Mouse (Mus musculus) left cerebral cortex, postnatal 36 days (tissue): Measurements from ENCODE around the gene Evi2b. TPM values are rescaled to one million over a fixed set of nuclear protein-coding genes. Genes with fewer than 3 reads are reported as not detected.

Experiments
- DNase-seq, 2 experiments: peaks; one replicate each; pipeline ENCODE4 v3.0.0; 2021 to 2022; ENCODE audit warnings: low spot score in 2 of 2, mixed read lengths in 1 of 2
- intact Hi-C: fragments of 180-260 bp; cut with DNase I; formaldehyde crosslinking; loops from one replicate; pipeline ENCODE4 v1.15.1; 2025
- total RNA-seq, 2 experiments: library from RNA; stranded (reverse); gene quantifications; 2 replicates each; pipeline ENCODE4 v1.2.3; 2021

Gene Evi2b
- total RNA-seq, 2 experiments from 2014 or later = 0.32 to 0.63 TPM

DNA sequence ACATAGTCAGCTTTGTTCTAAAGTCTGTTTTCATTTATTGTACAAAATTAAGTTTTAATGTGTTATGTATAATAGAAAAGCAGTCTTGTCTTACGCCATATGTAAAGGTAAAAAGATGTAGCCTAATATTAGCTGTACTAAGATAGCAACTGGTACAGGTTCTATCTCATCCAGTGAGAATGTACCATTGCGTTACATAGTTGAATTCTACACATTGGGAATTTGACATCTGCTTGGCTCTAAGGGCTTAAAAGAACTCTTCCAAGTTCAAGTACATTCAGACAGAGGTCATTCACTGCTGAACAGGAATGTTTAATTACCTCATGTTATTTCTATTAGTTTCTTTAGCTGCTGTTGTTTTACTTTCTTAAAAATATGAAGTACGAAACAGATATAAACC is 3.0 kb upstream of the Evi2b start:
- intact Hi-C loops = no loop called here
- no peak for DNase-seq

DNA sequence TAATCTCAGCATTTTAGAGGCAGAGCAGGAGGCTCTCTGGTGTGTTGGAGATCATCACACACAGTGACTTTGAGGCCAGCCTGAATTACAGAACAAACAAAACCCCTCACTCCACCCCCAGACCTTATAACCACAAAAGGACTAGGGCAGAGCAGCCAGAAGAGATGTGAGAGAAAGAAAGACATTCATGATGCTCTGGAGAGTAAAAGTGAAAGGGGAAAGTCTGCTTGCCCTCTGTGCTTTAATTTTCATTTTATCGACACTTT is 681 bp upstream of the Evi2b start:
- intact Hi-C loops = no loop called here

DNA sequence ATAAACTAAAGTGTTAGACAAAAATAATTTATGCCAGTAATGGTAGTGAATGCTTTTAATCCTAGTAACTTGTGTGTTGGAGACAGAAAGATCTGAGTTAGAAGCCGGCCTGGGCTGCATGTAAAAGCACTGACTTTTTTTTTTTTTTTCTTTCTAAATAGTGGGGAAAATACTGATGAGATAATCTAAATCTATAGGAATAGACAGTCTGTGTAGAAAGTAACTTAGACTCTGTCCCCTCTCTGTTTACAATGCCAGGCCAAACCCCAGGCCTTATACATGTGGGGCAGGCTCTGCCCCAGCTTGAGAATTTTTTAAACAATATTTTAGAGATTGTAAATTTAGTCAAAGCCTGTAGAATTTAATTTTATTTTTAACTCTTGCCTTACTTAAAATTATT is 618 bp downstream of the Evi2b start:
- DNase-seq = no peak
- intact Hi-C loops = no loop called here

More for the DNA sequence above, 681 bp upstream of the Evi2b start:
- no peak for DNase-seq

DNA sequence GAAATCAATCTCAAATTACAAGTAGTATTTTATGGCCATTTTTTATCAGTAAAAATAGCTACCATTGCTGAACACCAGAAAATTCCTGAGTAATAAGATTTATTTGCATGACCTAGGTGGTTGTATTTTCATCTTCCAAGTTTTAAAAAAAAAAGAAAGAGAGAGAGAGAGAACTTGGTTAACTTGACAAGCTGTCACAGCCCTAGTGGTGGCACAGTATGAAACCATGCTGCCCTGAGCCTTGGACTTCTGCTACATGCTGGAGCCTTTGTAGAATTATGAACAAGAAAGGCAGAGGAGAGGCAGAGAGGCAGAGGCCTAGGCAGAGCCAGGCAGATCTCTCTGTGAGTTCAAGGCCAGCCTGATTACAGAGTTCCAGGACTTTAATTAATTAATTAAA is 1.6 kb downstream of the Evi2b start:
- intact Hi-C loops = no loop called here
- DNase-seq = no peak

DNA sequence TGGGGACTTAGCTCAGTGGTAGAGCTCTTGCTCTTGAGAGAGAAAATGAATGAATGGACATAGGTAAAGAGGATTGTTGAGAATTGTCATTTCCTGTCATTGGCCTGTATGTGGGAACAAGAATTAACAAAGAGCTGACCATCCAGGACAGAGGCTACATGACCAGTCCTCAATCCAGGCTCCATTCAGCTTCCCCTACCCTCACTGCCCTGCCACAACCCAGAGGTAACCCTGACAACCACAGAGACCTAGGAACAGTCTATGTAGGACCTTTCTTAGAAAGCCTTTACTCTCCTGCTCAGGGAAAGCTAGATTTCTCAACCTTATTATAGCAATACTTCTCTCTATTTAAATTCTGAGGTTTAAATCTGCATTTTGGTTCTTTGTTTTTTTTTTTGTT is 2.8 kb downstream of the Evi2b start:
- intact Hi-C loops = no loop called here
- no peak for DNase-seq

DNA sequence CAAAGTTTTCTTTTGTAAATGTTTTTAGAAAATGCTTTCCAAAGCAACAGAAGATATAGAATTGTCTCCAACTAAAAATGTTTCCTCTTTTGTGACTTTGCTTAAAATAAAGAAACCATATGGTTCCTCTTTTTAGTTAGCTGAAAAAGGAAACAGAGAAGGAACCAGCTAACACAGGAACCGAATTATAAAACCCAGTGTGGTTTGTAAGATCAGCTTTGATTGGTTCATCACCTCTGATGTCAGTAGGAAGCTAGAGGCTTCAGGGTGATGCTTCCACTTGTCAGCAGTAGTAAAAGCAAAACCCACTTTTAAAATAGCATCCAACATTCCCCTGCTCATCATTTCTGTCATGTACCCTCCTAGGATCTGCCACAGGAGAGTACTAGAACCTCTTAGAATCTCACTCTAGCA is 3.7 kb downstream of the Evi2b start:
- intact Hi-C loops = no loop called here
- peak in 1 of 2 experiments; percentile 20 for DNase-seq

DNA sequence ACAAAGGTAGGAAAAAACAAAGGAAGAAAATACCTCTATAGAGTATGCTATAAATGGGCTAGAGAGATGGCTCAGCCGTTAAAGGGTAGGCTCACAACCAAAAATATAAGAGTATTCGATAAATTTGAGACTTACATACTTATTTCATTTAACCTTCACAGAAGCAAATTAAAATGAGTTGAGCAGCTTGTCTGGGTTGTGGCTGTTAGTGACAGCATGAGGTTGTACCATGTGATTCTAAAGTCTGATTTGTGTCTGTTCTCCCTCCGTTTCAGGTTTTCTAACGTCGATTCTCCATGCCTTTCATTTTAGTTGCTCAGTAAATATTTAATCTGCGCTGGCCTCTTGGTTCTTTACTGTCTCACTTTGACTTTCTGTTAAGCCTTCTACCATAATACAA is 4.3 kb downstream of the Evi2b start:
- DNase-seq = no peak
- intact Hi-C loops = no loop called here

DNA sequence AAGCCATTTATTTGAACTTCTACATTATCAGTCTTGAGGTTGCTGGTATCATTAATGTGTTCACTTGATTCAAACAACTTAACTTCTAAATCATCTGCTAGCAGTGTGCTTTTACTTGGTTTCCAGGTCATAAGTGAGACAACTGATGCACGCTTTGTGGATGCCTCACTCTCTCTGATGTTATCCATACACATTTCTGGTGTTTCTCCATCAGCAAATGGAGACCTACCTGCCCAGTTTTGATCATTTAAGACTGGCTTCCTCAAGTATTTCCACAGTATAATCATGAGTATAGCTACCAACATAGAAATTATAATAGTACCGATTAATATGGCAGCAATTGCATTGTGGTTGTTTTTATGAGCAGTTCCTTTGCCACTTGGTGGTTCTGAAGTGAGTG is 7.8 kb downstream of the Evi2b start:
- intact Hi-C loops = no loop called here
- DNase-seq = no peak

DNA sequence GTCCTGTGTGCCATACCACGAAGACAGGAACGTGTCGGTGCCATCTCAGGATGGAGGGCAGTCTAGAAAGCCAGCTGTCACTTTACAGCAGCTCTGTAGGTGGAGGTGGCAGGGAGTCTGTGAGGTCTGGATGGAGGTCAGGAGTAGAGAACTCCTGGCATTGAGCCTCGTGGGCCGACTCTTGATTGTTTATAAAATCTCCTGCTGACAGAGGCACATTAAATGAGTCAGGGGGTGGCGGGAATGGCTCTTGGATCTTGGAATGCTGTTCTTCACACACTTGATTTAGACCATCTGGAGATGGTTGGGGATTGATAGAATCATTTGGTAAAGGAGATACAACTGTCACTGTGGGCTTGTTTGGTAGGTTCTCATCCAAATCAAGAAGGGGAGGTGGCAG is 8.2 kb downstream of the Evi2b start:
- DNase-seq = no peak
- intact Hi-C loops = no loop called here

DNA sequence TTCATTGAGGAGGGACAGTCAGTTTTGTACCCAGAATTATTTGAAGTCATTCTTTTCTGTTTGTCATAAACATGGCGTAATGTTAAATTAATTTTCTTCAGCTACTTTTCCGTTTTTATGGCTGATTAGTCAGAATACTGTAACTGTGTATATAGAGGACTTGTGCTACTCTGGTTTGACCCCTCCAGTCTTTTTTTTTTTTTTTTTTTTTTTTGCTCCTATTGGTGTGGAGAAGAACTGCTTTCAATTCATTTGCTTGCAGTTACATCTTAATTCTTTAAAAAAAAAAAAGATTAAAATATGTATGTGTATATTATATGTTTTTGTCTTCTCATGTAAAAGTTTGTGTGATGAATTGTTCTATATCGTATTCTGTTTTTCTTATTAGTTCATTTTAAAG is 11.6 kb downstream of the Evi2b start:
- DNase-seq = no peak
- intact Hi-C loops = no loop called here

DNA sequence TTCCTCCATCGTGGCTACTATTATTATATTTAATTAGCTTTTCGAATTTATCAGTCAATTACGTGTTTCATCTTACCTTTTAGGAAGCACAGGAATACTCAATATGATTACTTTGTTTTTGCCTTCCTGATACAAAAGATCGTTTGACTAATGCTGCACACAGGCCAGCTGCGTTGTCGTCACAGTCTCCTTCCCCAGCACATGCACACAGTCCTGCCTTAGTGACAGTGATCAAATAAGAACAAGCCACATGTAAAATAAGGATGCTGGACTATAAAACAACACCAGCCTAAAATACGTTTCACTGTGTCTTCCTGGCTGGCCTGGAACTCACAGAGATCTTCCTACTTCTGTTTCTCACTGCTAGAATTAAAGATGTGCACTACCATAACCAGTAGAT is 19.1 kb downstream of the Evi2b start:
- DNase-seq = no peak

DNA sequence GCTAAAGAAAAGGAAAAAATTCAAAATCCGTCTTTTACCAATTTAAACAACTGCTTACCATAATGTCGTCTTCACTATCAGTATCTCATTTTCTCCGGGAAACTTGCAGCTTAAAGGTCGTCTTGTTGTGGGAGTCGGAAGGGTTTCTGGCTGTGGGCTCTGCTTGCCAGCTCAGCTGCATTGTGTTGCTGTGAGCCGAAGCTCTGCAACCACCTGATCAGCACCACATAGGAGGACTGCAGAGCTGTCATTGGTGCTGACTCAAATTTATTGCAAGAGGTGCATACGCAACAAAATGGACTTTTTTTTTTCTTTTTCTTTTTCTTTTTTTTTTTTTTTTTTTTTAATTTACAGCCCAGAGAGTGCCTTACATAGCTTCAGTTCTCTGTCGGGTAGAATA is 19.7 kb downstream of the Evi2b start, which contains the start of gene Omg:
TSS of gene Omg (minus strand) at position 240 of the 400 bp plus-strand sequence.
- intact Hi-C loops = loop anchor here (5.0 kb wide), 1 partner anchor 37 kb away; no protein-coding TSS in a partner anchor
- DNase-seq = peak; percentile 70

More for the DNA sequence above, 19.1 kb downstream of the Evi2b start:
- intact Hi-C loops = loop anchor here (5.0 kb wide), 1 partner anchor 37 kb away; no protein-coding TSS in a partner anchor

DNA sequence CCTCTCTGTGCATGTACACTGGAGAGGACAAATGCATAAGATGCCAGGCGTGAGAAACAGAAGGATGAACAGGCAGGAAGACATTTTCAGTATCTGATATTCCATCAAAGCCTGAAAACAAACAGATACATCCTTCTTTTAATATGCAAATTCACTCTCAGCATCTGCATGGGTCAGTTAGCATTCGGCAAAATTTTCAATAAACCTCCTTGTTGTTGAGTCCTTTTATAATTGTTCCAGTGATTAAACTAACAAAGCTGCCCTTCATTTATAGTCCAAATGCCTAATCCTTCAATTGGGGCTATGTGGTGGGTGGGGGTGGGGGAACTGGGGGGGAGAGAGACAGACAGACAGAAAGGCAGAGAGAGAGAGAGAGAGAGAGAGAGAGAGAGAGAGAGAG is 20.6 kb downstream of the Evi2b start:
- intact Hi-C loops = loop anchor here (5.0 kb wide), 1 partner anchor 36 kb away; no protein-coding TSS in a partner anchor
- no peak for DNase-seq

DNA sequence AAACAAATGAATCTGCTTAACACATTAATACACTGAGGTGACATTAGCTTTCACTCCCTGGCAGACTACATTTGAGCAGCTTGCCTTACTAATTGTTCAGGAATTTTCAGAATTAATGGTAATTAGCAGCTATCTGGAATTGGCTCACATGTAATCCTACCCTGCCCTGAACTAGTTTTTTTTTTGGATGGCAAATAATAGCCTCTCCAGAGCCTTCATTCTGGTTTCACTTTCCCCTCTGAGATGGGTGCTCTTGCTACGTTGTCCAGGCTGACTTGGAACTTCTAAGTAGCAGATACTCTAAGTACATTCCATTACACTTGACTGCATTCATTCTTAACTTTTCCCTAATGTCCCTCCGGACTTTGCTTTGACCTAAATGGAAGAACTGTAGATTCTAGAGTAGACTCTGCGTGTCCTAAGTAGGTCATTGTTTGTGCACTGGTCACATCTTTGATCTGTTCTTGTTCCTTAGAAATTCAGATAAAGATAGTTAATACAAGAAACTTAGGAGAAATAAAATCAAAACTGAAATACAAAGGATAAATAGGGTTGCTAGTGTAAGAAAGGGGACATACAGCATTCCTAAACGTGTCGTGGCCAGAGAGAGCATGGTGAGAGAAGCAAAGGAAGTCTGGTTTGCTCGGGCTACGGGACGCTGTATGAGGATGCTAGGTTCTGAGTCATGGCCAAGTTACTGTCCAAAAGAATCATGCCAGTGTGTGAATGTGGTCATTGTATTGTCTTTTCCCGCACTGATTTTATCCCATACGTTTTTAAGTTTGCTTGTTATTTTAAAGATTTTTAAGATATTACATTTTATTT is 28.4 kb downstream of the Evi2b start:
- intact Hi-C loops = no loop called here
- no peak for DNase-seq

DNA sequence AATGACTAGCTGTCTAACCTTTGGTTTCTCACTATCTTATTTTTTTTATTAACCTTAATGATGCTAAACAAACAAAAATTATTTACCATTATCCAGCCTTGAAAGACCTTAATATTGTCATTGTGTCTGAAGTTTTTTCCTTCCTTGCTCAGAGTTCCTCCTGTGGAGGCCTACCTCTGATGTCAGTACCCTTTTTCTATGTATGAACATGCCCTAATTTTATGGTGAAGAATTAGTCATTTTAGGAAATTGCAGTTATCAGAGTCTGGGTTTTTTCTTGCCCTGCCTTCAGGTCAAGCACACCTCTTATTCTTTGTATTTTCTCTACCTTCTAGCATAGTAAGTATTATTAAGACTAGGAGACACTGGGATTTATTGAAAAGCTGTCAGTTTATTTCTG is 38.8 kb downstream of the Evi2b start:
- intact Hi-C loops = no loop called here
- DNase-seq = no peak

DNA sequence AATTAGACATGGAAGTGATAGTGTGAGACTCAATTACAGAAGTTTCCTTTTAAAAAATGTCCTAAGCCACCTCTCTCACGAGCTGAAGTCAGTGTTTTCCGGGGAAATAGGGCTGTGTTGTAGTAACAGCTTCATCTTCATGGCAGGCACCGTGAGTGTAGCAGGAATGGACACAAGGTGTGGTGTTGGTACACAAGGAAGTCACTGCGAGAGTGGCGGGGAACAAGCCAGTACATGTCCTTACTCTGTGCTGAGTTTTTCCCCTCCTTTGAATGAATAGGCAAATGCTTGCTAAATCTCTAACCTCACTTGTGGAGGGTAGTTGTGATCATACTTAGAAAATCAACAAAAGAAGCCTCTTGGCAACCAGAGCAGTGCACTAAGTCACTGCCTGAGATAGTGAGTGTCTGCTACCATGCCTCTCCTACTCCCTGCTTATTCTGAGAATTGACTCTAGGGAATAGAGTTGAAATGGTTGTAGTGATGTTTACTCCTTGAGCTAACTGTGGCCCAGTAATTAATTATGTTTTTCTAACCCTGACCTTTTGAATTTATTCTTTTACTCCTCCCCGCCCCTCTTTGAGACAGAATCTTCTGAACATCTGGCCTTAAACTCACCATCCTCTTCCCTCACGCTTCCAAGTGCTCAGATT is 39.6 kb downstream of the Evi2b start:
- no peak for DNase-seq
- intact Hi-C loops = no loop called here

DNA sequence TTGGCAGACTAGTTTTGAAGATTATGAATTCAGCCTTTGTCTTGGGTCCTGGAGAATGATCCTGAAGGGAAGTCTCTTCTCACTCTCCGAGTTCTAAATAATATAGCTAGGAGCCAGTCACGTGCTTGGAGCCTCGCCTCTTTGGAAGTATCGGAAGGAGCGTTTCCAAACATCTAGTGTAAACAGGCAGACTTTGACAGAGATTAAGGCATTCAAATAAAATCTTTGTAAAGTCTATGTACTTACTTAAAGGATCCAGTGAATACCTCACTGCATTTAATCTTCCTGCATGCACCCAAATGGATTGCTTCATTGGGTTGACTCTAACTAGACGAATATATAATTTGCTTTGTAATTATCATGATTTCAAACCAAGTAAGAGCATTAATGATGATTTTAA is 40.2 kb downstream of the Evi2b start:
- intact Hi-C loops = no loop called here
- DNase-seq = no peak

DNA sequence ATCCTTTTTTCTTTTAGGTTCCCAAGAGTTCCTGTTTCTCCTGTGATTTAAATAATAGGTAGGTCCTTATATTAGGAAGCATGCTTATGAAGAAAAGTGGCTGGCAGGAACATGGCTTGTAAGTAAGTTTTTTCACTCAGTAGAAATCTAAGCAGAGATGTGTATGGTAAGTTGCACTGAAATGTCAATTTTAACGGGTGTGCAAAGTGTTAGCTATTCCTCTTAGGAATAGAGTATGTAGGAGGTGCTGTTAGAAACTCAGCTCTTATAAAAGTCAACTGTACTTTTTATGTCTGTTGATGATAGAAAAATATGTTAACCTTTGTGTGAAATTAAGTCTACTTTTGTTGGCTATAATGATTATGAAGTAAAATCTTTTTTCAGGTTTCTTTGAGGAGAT is 55.5 kb downstream of the Evi2b start:
- intact Hi-C loops = loop anchor here (5.0 kb wide), 1 partner anchor 34 kb away; the partner anchor contains the start of gene Omg
- DNase-seq = no peak
